Mouse (Mus musculus) liver, adult 2 months (tissue): ENCODE data around the gene Slc34a3. TPM values are rescaled to one million over a fixed set of nuclear protein-coding genes. Genes with fewer than 3 reads are reported as not detected.
A peak's percentile ranks its signal among the peaks of the same experiment; 100 is the strongest.

Source experiments
- DNase-seq: peaks from one replicate; pipeline ENCODE4 v3.0.0-alpha.2; 2011; ENCODE audit warnings: low read depth, low spot score; ENCODE audit errors: extremely low read depth
- H3K27ac ChIP-seq: fragments of 200-500 bp; replicated peaks from 2 replicates; pipeline ENCODE4 v1.5.1; 2012; ENCODE audit warnings: low read depth, mild to moderate bottlenecking, control low read depth, inconsistent platforms, low read length; ENCODE audit not compliant: insufficient read depth
- H3K27me3 ChIP-seq: fragments of 200-500 bp; 2 replicates; pipeline ENCODE4 v1.6.1; 2012; ENCODE audit warnings: mild to moderate bottlenecking, moderate library complexity, low read length, inconsistent platforms; ENCODE audit not compliant: control insufficient read depth, insufficient read depth
- H3K36me3 ChIP-seq: fragments of 200-500 bp; 2 replicates; pipeline ENCODE4 v1.6.1; 2012; ENCODE audit warnings: low read length, inconsistent platforms; ENCODE audit not compliant: control insufficient read depth, insufficient read depth
- H3K4me1 ChIP-seq: fragments of 200-500 bp; 2 replicates; pipeline ENCODE4 v1.6.1; 2011; ENCODE audit warnings: low read length; ENCODE audit not compliant: control insufficient read depth, insufficient read depth
- H3K4me3 ChIP-seq: fragments of 200-500 bp; 2 replicates; pipeline ENCODE4 v1.5.1; 2011; ENCODE audit warnings: low read depth, mild to moderate bottlenecking, control low read depth, low read length, moderate library complexity; ENCODE audit not compliant: insufficient read depth
- H3K79me2 ChIP-seq: fragments of 200-500 bp; 2 replicates; pipeline ENCODE4 v1.6.1; 2012; ENCODE audit warnings: inconsistent platforms, mild to moderate bottlenecking, low read length, moderate library complexity; ENCODE audit not compliant: control insufficient read depth, insufficient read depth
- H3K9ac ChIP-seq: fragments of 200-500 bp; 2 replicates; pipeline ENCODE4 v1.6.1; 2012; ENCODE audit warnings: low read depth, mild to moderate bottlenecking, control low read depth, inconsistent platforms, low read length
- CTCF ChIP-seq: fragments of 200-500 bp; IDR thresholded peaks from 2 replicates; pipeline ENCODE4 v1.5.1; 2011; ENCODE audit warnings: low read depth, low read length, control low read depth
- POLR2A ChIP-seq: fragments of 200-500 bp; IDR thresholded peaks from 2 replicates; pipeline ENCODE4 v1.6.1; 2011; ENCODE audit warnings: low read length, control low read depth; ENCODE audit not compliant: insufficient read depth; ENCODE audit errors: extremely low read depth
- WGBS: fragments of 180-500 bp; shearing (Covaris S2); methylation state at CpG from one replicate; pipeline ENCODE4 v1.1.7; 2018; 5-methylcytosine and 5-hydroxymethylcytosine counted together
- polyA plus RNA-seq: library from polyadenylated mRNA; depleted of rRNA; stranded (reverse); fragments of >200 nt; gene quantifications from 2 replicates; pipeline ENCODE4 v1.2.3, GENCODE M21; 2012
- total RNA-seq: library from RNA; depleted of rRNA; stranded (reverse); fragments of >200 nt; gene quantifications from 2 replicates; pipeline ENCODE4 v1.2.3, GENCODE M21; 2014

The Slc34a3 gene
- total and polyA plus RNA-seq, 2 experiments = not detected

- Histone ChIP-seq H3K27me3 (no peaks in the 10 kb centered on the region), H3K36me3 (peaks cover 5% of the 10 kb centered on the region; the same call in 1 of the 2 replicates), H3K9ac (peak overlapping the region; percentile 51), H3K79me2 (no peaks in the 10 kb centered on the region), H3K4me1 (peaks cover 5% of the 10 kb centered on the region; the same call in 1 of the 2 replicates), H3K4me3 (peak overlapping the region; percentile 55), H3K27ac (peak overlapping the region; percentile 62)
- WGBS = 21% methylated on average over 55 of the region's 55 CpGs
- peak; percentile 40 for DNase-seq
- TF ChIP-seq CTCF = no peak
- TF ChIP-seq POLR2A = no peak
These were observed 38.7 kb downstream of the Slc34a3 start for GRCm38 (mm10) chr2:25195211-25196156.

DNA sequence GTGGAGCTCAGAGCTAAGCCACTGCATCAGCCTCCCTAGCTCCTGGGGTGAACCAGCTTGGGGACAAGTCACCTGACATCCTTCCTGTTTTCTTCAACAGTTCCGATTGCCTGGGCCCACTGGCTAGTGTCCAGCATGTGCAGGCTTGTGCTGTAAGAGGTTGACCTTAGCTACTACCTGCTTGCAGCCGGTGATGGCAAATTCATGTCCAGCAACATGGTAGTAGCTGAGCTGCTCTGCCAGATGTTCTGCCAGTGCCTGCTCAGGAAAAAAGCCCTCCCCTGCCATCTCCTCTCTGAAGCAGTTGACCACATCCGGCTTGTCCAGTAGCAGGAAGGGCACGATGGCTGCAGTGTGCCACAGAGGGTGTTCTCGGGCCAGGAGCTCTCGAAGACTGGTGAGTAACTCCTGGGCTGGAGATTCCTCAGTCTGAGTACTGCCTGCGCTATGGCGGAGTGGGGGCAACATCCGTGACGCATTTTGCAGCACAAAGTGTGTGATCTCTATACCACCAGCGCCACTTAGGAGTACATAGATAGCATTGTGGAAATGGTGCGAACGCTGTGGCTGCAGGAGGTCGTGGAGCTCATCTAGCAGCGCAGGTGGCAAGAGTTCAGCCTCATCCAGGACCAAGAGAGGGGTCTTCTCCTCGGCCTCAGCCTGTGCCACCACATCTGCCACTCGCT lies 39.5 kb downstream of the Slc34a3 start:
- Histone ChIP-seq H3K9ac (peak overlapping the region; percentile 51; the same call in 1 of the 2 replicates), H3K79me2 (no peaks in the 10 kb centered on the region), H3K27ac (no peak overlapping the region), H3K4me3 (peak overlapping the region; percentile 55; the same call in 1 of the 2 replicates), H3K27me3 (no peaks in the 10 kb centered on the region), H3K4me1 (peaks cover 5% of the 10 kb centered on the region; the same call in 1 of the 2 replicates), H3K36me3 (peaks cover 2% of the 10 kb centered on the region; the same call in 1 of the 2 replicates)
- WGBS = 71% methylated on average over 17 of the region's 17 CpGs
- peak; percentile 25 for DNase-seq
- TF ChIP-seq POLR2A (no peak), CTCF (no peak)

- 65% methylated on average over 5 of the region's 5 CpGs for WGBS
- Histone ChIP-seq H3K27me3 (no peaks in the 10 kb centered on the region), H3K9ac (no peak overlapping the region), H3K36me3 (no peaks in the 10 kb centered on the region), H3K4me3 (no peak overlapping the region), H3K4me1 (peaks cover 5% of the 10 kb centered on the region; the same call in 1 of the 2 replicates), H3K27ac (no peak overlapping the region), H3K79me2 (no peaks in the 10 kb centered on the region)
- TF ChIP-seq POLR2A (no peak), CTCF (no peak)
- no peak for DNase-seq
These were observed 40.2 kb downstream of the Slc34a3 start for GRCm38 (mm10) chr2:25194006-25194405.

GRCm38 (mm10) chr2:25193330-25193770 lies 40.8 kb downstream of the Slc34a3 start:
- peak; percentile 66 for DNase-seq
- Histone ChIP-seq H3K79me2 (no peaks in the 10 kb centered on the region), H3K9ac (no peak overlapping the region), H3K4me1 (peaks cover 5% of the 10 kb centered on the region; the same call in 1 of the 2 replicates), H3K27me3 (no peaks in the 10 kb centered on the region), H3K36me3 (no peaks in the 10 kb centered on the region), H3K27ac (no peak overlapping the region), H3K4me3 (no peak overlapping the region)
- WGBS = 4% methylated on average over 6 of the region's 6 CpGs
- peak; percentile 90 for TF ChIP-seq CTCF
- no peak for TF ChIP-seq POLR2A

- TF ChIP-seq CTCF (no peak), POLR2A (no peak)
- Histone ChIP-seq H3K27me3 (no peaks in the 10 kb centered on the region), H3K9ac (no peak overlapping the region), H3K36me3 (no peaks in the 10 kb centered on the region), H3K27ac (no peak overlapping the region), H3K4me1 (no peaks in the 10 kb centered on the region), H3K79me2 (no peaks in the 10 kb centered on the region), H3K4me3 (no peak overlapping the region)
- no peak for DNase-seq
- 89% methylated on average over 6 of the region's 6 CpGs for WGBS
These were observed 46.3 kb downstream of the Slc34a3 start for GRCm38 (mm10) chr2:25187841-25188240.
